Mouse (Mus musculus) stomach, postnatal 0 days (tissue): Measurements from ENCODE around the gene Lao1. TPM values are rescaled to one million over a fixed set of nuclear protein-coding genes. Genes with fewer than 3 reads are reported as not detected.
"Not testable (repeated sequence)": the region's sequence is repeated elsewhere in the genome, so short reads cannot be mapped to it uniquely, and the experiment has no call there.

Experiments
- ATAC-seq: fragments of 200-750 bp; cut with Nextera tagmentation; 2 replicates; pipeline ENCODE4 v1.8.0; 2017; ENCODE audit not compliant: low FRiP score, low TSS enrichment
- DNase-seq: peaks from one replicate; pipeline ENCODE4 v3.0.0-alpha.2; 2016; ENCODE audit warnings: low spot score
- H3K27ac ChIP-seq: fragments of 300-500 bp; sonication (generic); replicated peaks from 2 replicates; pipeline ENCODE4 v1.5.1; 2014; ENCODE audit warnings: mild to moderate bottlenecking, control low read depth
- H3K27me3 ChIP-seq: fragments of 300-500 bp; sonication (generic); 2 replicates; pipeline ENCODE4 v1.6.1; 2014; ENCODE audit warnings: low read length; ENCODE audit not compliant: control insufficient read depth, insufficient read depth
- H3K36me3 ChIP-seq: fragments of 300-500 bp; sonication (generic); 2 replicates; pipeline ENCODE4 v1.6.1; 2014; ENCODE audit warnings: low read length, mixed read lengths; ENCODE audit not compliant: control insufficient read depth, insufficient read depth
- H3K4me1 ChIP-seq: fragments of 300-500 bp; sonication (generic); replicated peaks from 2 replicates; pipeline ENCODE4 v1.6.1; 2014; ENCODE audit warnings: antibody characterized with exemption; ENCODE audit not compliant: control insufficient read depth, insufficient read depth
- H3K4me2 ChIP-seq: fragments of 300-500 bp; sonication (generic); replicated peaks from 2 replicates; pipeline ENCODE4 v1.6.1; 2014; ENCODE audit warnings: low read depth, mild to moderate bottlenecking, control low read depth, moderate library complexity
- H3K4me3 ChIP-seq: fragments of 300-500 bp; sonication (generic); 2 replicates; pipeline ENCODE4 v1.5.1; 2014; ENCODE audit warnings: low read depth, low read length, control low read depth
- H3K9ac ChIP-seq: fragments of 300-500 bp; sonication (generic); 2 replicates; pipeline ENCODE4 v1.6.1; 2014; ENCODE audit warnings: mild to moderate bottlenecking, low read length, control low read depth, mixed read lengths
- H3K9me3 ChIP-seq: fragments of 300-500 bp; sonication (generic); 2 replicates; pipeline ENCODE4 v1.6.1; 2016; ENCODE audit warnings: low read length; ENCODE audit not compliant: control insufficient read depth
- CTCF ChIP-seq: IDR thresholded peaks from 2 replicates; pipeline ENCODE4 v1.5.1; 2016; ENCODE audit warnings: antibody characterized with exemption, low read depth, mild to moderate bottlenecking, moderate library complexity
- EP300 ChIP-seq: optimal IDR thresholded peaks from 2 replicates; pipeline ENCODE3; 2016; ENCODE audit warnings: antibody characterized with exemption
- WGBS: fragments of 180-500 bp; shearing (Covaris S2); extraction: QIAGEN DNeasy Blood & Tissue Kit; methylation state at CpG from one replicate; pipeline ENCODE4 v1.1.7; 2014; 5-methylcytosine and 5-hydroxymethylcytosine counted together
- polyA plus RNA-seq: library from polyadenylated mRNA; unstranded; fragments of >200 nt; fragmentation: Nextera tagmentation; extraction: Ambion mirVana; gene quantifications from 2 replicates; pipeline ENCODE4 v1.2.1, GENCODE M21; 2015

Gene Lao1
- polyA plus RNA-seq, result 0.08 and 0.27 TPM in 2 replicates

DNA sequence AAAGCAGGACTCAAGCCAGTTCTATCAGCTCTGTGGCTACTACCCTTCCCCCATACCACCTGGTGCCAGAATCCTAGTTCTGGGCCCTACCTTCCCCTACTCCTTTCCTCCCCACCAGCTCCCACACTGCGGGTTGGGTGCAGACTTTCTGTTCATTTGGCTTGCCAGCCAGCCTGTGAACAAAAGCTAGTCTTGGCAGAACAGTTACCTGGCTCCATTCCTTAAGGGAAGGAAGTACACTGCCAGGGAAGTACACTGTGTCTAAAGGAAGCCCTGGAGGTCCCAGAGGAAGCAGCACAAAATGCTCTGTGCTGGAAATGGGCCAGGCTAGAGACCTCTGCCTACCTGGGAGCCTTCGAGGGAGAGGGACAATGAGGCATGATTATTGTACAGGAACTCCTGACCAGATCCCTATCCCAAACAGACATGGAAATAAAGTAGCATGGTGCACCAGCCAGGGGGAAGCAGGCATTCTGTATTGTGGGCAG lies at the start of gene Lao1:
TSS of gene Lao1 (plus strand) at position 438 of the 488 bp plus-strand sequence.
- ATAC-seq (peak; percentile 26; the same call in 1 of the 2 replicates), DNase-seq (no peak)
- Histone ChIP-seq H3K36me3 (no peaks in the 10 kb centered on the region), H3K4me1 (no peaks in the 10 kb centered on the region), H3K9me3 (no peaks in the 10 kb centered on the region), H3K9ac (no peak within 1 kb of the TSS), H3K27ac (no peak within 1 kb of the TSS), H3K4me2 (no peak within 1 kb of the TSS), H3K27me3 (no peaks in the 10 kb centered on the region), H3K4me3 (no peak within 1 kb of the TSS)
- WGBS, result 72% methylated on average over 2 of the region's 2 CpGs
- no peak for TF ChIP-seq CTCF
- TF ChIP-seq EP300, result no peak

DNA sequence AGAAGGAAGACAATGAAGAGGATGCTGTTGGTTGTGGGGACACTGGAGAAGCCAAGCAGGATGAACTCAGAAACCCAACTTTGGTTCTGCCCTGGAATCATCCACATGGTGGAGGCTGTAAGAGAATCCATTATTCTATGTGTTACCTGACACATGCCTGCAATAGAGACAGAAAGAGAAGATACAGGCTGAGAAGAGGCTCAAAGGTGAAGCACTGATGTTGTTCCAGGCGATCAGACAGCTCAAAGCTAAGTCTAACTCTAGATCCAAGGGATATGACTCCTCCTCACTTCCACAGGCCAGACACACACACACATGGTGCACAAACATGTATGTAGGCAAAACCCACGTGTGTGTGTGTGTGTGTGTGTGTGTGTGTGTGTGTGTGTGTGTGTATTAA lies 44.0 kb upstream of the Lao1 start, which contains the start of gene Olfr1329:
TSS of gene Olfr1329 (minus strand) at position 101 of the 400 bp plus-strand sequence.
- not testable (repeated sequence) for H3K4me1 ChIP-seq, H3K27ac ChIP-seq, H3K4me3 ChIP-seq, H3K4me2 ChIP-seq, H3K9ac ChIP-seq, DNase-seq, ATAC-seq, H3K9me3 ChIP-seq, H3K36me3 ChIP-seq, H3K27me3 ChIP-seq
- WGBS, result 70% methylated on average over 2 of the region's 2 CpGs

DNA sequence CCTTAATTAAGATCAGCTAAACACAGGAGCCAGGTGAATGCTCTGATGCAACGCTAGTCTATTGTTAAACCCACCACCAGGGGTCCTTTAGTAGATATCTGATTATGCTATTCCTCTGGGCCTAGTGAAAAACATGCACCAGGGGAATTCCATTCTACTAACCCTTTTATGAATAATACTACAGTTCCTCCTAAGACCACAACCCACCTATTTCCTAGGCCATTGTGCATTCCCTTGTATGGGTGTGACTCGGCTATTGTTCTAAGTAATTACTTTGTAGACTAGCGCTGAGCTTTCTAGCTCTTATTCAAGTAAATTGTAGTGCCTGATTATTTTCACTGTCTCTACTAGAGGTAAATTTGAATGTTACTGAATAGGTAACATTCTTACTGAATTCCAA lies 30.1 kb upstream of the Lao1 start:
- H3K4me3 ChIP-seq, ATAC-seq, H3K9ac ChIP-seq, DNase-seq, H3K27ac ChIP-seq, H3K27me3 ChIP-seq, H3K4me1 ChIP-seq, H3K36me3 ChIP-seq, H3K4me2 ChIP-seq, H3K9me3 ChIP-seq: not testable (repeated sequence)
- 84% methylated on average over 3 of the region's 3 CpGs for WGBS

DNA sequence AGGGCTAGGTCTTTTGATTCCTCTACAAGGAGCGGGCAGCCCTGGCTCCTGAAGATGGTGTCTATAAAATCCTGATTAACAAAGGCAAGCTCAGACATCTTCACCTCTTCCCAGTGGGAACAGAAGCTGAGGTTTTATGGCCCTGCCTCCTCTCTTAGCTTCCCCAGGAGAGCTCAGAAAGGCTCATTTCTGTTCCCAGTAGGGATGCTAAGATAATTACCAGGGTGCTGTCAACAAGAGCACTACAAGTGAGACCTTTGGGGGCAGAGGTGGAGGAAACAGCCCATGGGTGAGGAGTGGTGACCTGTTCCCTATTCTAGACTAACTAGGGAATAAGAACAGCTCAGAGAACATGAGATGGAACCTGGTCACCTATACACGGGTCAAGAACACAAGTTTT lies 22.9 kb upstream of the Lao1 start, which contains the start of gene Olfr1328:
TSS of gene Olfr1328 (minus strand) at position 101 of the 400 bp plus-strand sequence.
- Histone ChIP-seq H3K36me3 (no peaks in the 10 kb centered on the region), H3K27me3 (no peaks in the 10 kb centered on the region), H3K9me3 (no peaks in the 10 kb centered on the region), H3K4me2 (no peak within 1 kb of the TSS), H3K27ac (no peak within 1 kb of the TSS), H3K4me1 (no peaks in the 10 kb centered on the region), H3K4me3 (no peak within 1 kb of the TSS), H3K9ac (no peak within 1 kb of the TSS)
- WGBS, result 70% methylated on average over 2 of the region's 2 CpGs
- DNase-seq, result no peak
- TF ChIP-seq EP300, result no peak
- no peak for TF ChIP-seq CTCF
- no peak for ATAC-seq

DNA sequence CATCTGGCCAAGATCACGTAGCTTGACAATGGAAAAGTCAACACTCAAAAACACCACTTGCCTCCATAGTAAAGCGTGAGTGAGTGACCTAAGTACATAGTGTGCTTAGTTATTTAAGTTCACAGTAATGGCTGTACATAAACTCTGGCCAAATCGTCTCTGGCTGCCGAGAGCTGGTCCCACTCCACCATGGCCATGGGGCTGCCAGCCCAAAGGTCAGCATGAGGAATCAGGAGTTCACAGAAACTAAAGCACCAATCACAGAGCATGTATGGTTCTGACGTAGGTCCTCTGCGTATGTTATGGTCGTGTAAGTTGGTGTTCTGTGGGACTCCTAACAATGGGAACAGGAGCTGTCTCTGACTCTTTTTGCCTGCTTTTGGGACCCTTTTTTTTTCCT lies 2.6 kb upstream of the Lao1 start:
- H3K9ac ChIP-seq, result no peak overlapping the region
- no peaks in the 10 kb centered on the region for H3K27me3 ChIP-seq
- no peaks in the 10 kb centered on the region for H3K9me3 ChIP-seq
- WGBS, result 80% methylated on average over 7 of the region's 7 CpGs
- H3K4me1 ChIP-seq, result no peaks in the 10 kb centered on the region
- TF ChIP-seq EP300 (no peak), CTCF (no peak)
- ATAC-seq, result no peak
- DNase-seq, result no peak
- H3K4me3 ChIP-seq, result no peak overlapping the region
- H3K36me3 ChIP-seq, result no peaks in the 10 kb centered on the region
- no peak overlapping the region for H3K27ac ChIP-seq
- H3K4me2 ChIP-seq, result no peak overlapping the region

DNA sequence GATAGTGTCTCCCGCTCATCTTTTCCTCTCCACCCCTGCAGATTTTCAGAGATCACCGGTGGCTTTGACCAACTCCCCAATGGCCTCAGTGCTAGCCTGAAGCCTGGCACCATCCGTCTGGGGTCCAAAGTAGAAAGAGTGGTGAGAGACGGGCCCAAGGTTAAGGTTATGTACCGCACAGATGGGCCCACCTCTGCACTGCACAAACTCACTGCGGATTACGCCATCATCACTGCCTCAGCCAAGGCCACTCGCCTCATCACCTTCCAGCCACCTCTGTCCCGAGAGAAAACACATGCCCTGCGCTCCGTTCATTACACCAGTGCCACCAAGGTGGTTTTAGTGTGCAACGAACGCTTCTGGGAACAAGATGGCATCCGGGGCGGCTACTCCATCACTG lies 6.3 kb downstream of the Lao1 start:
- no peaks in the 10 kb centered on the region for H3K4me1 ChIP-seq
- no peaks in the 10 kb centered on the region for H3K36me3 ChIP-seq
- no peak overlapping the region for H3K27ac ChIP-seq
- TF ChIP-seq EP300 (no peak), CTCF (no peak)
- ATAC-seq (no peak), DNase-seq (no peak)
- H3K27me3 ChIP-seq, result no peaks in the 10 kb centered on the region
- no peak overlapping the region for H3K9ac ChIP-seq
- H3K9me3 ChIP-seq, result no peaks in the 10 kb centered on the region
- no peak overlapping the region for H3K4me3 ChIP-seq
- no peak overlapping the region for H3K4me2 ChIP-seq
- WGBS, result 92% methylated on average over 15 of the region's 15 CpGs
